Mouse (Mus musculus) heart, embryonic 14.5 days (tissue): ENCODE measurements at regions not wholly inside any gene's neighbourhood (a gene's known extent, or its start where the extent isn't known, plus 50 kb on each side); places are given as distances from the start of the nearest gene placed in this dataset.

Experiments
- ATAC-seq: fragments of 200-750 bp; cut with Nextera tagmentation; 2 replicates; pipeline ENCODE4 v1.8.0; 2017; ENCODE audit warnings: low read depth, moderate TSS enrichment; ENCODE audit not compliant: insufficient number of reproducible peaks, insufficient read depth, low FRiP score
- H3K27ac ChIP-seq, 2 experiments: fragments of 200-500 bp in 1 of 2; fragments of 300-500 bp in 1 of 2; sonication (generic) in 1 of 2; replicated peaks in 1 of 2; 2 replicates each; pipeline ENCODE4 v1.5.1; 2012 to 2014; ENCODE audit warnings: low read depth in 2 of 2, low read length in 2 of 2, control low read depth in 1 of 2, mild to moderate bottlenecking in 1 of 2, mixed read lengths in 1 of 2; ENCODE audit not compliant: control insufficient read depth in 1 of 2, insufficient read depth in 1 of 2
- H3K27me3 ChIP-seq: fragments of 300-500 bp; sonication (generic); 2 replicates; pipeline ENCODE4 v1.6.1; 2014; ENCODE audit warnings: mild to moderate bottlenecking, low read length, control low read depth; ENCODE audit not compliant: control insufficient read depth, insufficient read depth
- H3K36me3 ChIP-seq: fragments of 300-500 bp; sonication (generic); 2 replicates; pipeline ENCODE4 v1.6.1; 2014; ENCODE audit warnings: mild to moderate bottlenecking, control low read depth, low read length, mixed read lengths; ENCODE audit not compliant: control insufficient read depth, insufficient read depth
- H3K4me1 ChIP-seq, 2 experiments: fragments of 200-500 bp in 1 of 2; fragments of 300-500 bp in 1 of 2; sonication (generic) in 1 of 2; 2 replicates each; pipeline ENCODE4 v1.6.1; 2012 to 2014; ENCODE audit warnings: low read length in 2 of 2, control low read depth in 1 of 2, mixed read lengths in 1 of 2; ENCODE audit not compliant: control insufficient read depth in 2 of 2, insufficient read depth in 2 of 2
- H3K4me2 ChIP-seq: fragments of 300-500 bp; sonication (generic); 2 replicates; pipeline ENCODE4 v1.6.1; 2014; ENCODE audit warnings: mild to moderate bottlenecking, low read length
- H3K4me3 ChIP-seq, 2 experiments: fragments of 200-500 bp in 1 of 2; fragments of 300-500 bp in 1 of 2; sonication (generic) in 1 of 2; 2 replicates each; pipeline ENCODE4 v1.5.1; 2012 to 2014; ENCODE audit warnings: low read length in 2 of 2, mild to moderate bottlenecking in 2 of 2, control low read depth in 1 of 2, low read depth in 1 of 2, moderate library complexity in 1 of 2; ENCODE audit not compliant: control insufficient read depth in 1 of 2, insufficient read depth in 1 of 2
- H3K9ac ChIP-seq: fragments of 300-500 bp; sonication (generic); 2 replicates; pipeline ENCODE4 v1.6.1; 2014; ENCODE audit warnings: mild to moderate bottlenecking, low read length
- H3K9me3 ChIP-seq: fragments of 300-500 bp; sonication (generic); 2 replicates; pipeline ENCODE4 v1.6.1; 2016; ENCODE audit warnings: low read length, control low read depth; ENCODE audit not compliant: control insufficient read depth
- WGBS: fragments of 180-500 bp; shearing (Covaris S2); extraction: QIAGEN DNeasy Blood & Tissue Kit; methylation state at CpG from one replicate; pipeline ENCODE4 v1.1.7; 2014; 5-methylcytosine and 5-hydroxymethylcytosine counted together

DNA sequence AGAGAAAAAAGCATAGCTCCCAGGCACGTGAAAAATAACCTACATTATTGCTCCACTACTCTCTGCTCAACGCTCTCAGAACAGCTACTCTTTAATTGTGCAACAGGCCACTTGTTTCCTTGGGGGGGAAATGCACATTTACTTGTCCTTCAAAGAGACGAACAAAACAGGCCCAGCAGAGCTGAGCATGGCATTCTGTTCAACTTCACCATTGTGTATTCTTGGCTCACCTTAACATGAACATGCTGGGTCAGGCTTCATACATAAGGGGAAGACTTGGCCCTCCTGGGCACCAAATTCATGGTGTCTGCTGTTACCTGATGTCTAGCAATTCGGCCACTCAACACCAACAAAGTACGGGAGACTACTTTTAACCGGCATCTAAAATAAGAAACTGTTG, 618.3 kb downstream of the Ipo11 start:
- H3K27me3 ChIP-seq: no peaks in the 10 kb centered on the region
- no peak overlapping the region for H3K4me2 ChIP-seq
- no peak overlapping the region for H3K27ac ChIP-seq
- no peak overlapping the region for H3K4me3 ChIP-seq
- no peaks in the 10 kb centered on the region for H3K9me3 ChIP-seq
- H3K4me1 ChIP-seq: no peaks in the 10 kb centered on the region
- no peak for ATAC-seq
- no peak overlapping the region for H3K9ac ChIP-seq
- H3K36me3 ChIP-seq: no peaks in the 10 kb centered on the region
- 76% methylated on average over 6 of the region's 6 CpGs for WGBS

DNA sequence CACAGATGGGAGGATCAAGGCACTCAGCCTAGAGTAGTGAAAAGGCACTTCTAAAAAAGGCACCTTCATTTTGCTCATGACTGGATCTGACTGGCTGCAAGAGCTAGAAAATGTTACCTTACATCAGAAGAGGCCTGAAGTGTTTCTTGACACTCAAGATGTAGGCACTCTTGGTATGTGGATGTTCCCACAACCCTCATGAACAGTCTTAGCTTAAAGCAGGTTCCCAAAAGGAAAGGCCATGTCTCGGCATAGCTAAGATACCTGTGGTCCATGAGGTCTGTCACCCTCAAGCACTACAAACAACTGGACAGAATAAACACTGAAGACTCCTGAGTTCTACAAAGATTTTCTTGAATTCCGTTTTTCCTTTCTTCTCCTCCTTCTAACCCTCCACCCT, 619.5 kb downstream of the Ipo11 start:
- Histone ChIP-seq H3K9ac (no peak overlapping the region), H3K9me3 (no peaks in the 10 kb centered on the region), H3K36me3 (no peaks in the 10 kb centered on the region), H3K27me3 (no peaks in the 10 kb centered on the region), H3K27ac (no peak overlapping the region), H3K4me2 (no peak overlapping the region), H3K4me1 (no peaks in the 10 kb centered on the region), H3K4me3 (no peak overlapping the region)
- ATAC-seq: no peak
- WGBS: 57% methylated on average over 2 of the region's 2 CpGs

- no peaks in the 10 kb centered on the region for H3K36me3 ChIP-seq
- ATAC-seq: no peak
- no peak overlapping the region for H3K9ac ChIP-seq
- no peaks in the 10 kb centered on the region for H3K27me3 ChIP-seq
- H3K27ac ChIP-seq: no peak overlapping the region
- no peaks in the 10 kb centered on the region for H3K9me3 ChIP-seq
- H3K4me1 ChIP-seq: no peaks in the 10 kb centered on the region
- 39% methylated on average over 3 of the region's 3 CpGs for WGBS
- H3K4me2 ChIP-seq: no peak overlapping the region
- no peak overlapping the region for H3K4me3 ChIP-seq
Observed at GRCm38 (mm10) chr13:106281181-106281580, 655.6 kb downstream of the Ipo11 start.

- Histone ChIP-seq H3K36me3 (no peaks in the 10 kb centered on the region), H3K9ac (no peak overlapping the region), H3K9me3 (no peaks in the 10 kb centered on the region), H3K4me3 (no peak overlapping the region), H3K27ac (no peak overlapping the region), H3K27me3 (no peaks in the 10 kb centered on the region), H3K4me1 (no peaks in the 10 kb centered on the region), H3K4me2 (no peak overlapping the region)
- WGBS: 69% methylated on average over 1 of the region's 1 CpGs
- ATAC-seq: no peak
Observed at GRCm38 (mm10) chr13:106259874-106260273, 676.9 kb downstream of the Ipo11 start.
